Comparison of ENCODE assay signal across 14 mouse cellular contexts in the genomic region with DNA sequence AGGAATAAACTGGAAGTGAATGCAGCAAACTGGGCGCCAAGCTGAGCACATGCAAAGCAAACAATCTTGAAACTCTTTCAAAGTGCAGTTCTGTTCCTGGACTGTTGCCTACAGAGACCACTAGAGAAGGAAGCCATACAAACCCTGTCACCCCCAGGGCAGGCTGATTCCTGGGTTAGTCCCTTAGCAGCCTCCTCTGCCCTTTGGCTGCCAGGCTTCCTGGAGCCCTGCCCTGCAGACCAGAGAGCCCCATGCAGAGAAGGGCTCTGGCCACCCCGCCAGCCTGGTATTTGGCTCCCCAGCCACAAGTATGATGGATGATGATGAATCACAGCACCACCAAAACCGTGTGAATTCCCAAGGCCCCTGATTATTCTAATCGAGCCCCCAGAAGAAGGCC.
DNase-seq lines count a peak whose midpoint lies in the region; ATAC-seq lines count a peak whose summit lies in the region.
"Had no signal": no experiment of that assay in that cellular context is flagged by ENCODE, and none has a peak within 500 bp of the region (broad histone marks: within the 10 kb centered on the region; RNA-seq: fewer than 3 reads in every experiment).

No protein-coding gene starts in this region.

- H3K9me3 ChIP-seq in heart, embryonic 10.5 days: no peaks in the 10 kb centered on the region
- H3K9me3 ChIP-seq in midbrain, embryonic 11.5 days (ENCODE audit: control insufficient read depth, low read length): no peaks in the 10 kb centered on the region
- H3K9me3 ChIP-seq in midbrain, embryonic 14.5 days (ENCODE audit: control insufficient read depth, low read length): no peaks in the 10 kb centered on the region
- no peaks in the 10 kb centered on the region for H3K9me3 ChIP-seq in kidney, embryonic 16.5 days (ENCODE audit: low read length)

- H3K27me3 ChIP-seq in heart, embryonic 10.5 days (ENCODE audit: insufficient read depth, poor library complexity, severe bottlenecking): 0 out of 2 replicates have a peak, but pooled peaks cover 2% of the 10 kb centered on the region
- no peaks in the 10 kb centered on the region for H3K27me3 ChIP-seq in midbrain, embryonic 11.5 days (ENCODE audit: control insufficient read depth, insufficient read depth, low read length)
- H3K27me3 ChIP-seq in midbrain, embryonic 14.5 days (ENCODE audit: control insufficient read depth, insufficient read depth, low read length): no peaks in the 10 kb centered on the region
- no peaks in the 10 kb centered on the region for H3K27me3 ChIP-seq in kidney, embryonic 16.5 days (ENCODE audit: insufficient read depth, low read length)
- H3K27me3 ChIP-seq: CH12.LX had no signal

- H3K9ac ChIP-seq in midbrain, embryonic 11.5 days (ENCODE audit: low read length): no peak overlapping the region
- H3K9ac ChIP-seq in midbrain, embryonic 14.5 days (replicated peaks; ENCODE audit: low read length): no peak overlapping the region
- no peak overlapping the region for H3K9ac ChIP-seq in kidney, embryonic 16.5 days (replicated peaks; ENCODE audit: low read length)
- H3K9ac ChIP-seq: forebrain, postnatal 0 days had no signal

- ATAC-seq in midbrain, embryonic 11.5 days (ENCODE audit: low FRiP score): no peak
- ATAC-seq in midbrain, embryonic 14.5 days (ENCODE audit: low FRiP score, low TSS enrichment): no peak
- ATAC-seq in kidney, embryonic 16.5 days (ENCODE audit: low FRiP score, low TSS enrichment): no peak
- ATAC-seq: forebrain, postnatal 0 days had no signal

- 49% methylated on average over 4 of the region's 4 CpGs for WGBS in heart, embryonic 10.5 days
- 63% methylated on average over 4 of the region's 4 CpGs for WGBS in midbrain, embryonic 11.5 days
- WGBS in midbrain, embryonic 14.5 days: 67% methylated on average over 4 of the region's 4 CpGs
- WGBS in kidney, embryonic 16.5 days: 57% methylated on average over 4 of the region's 4 CpGs

- no peaks in the 10 kb centered on the region for H3K36me3 ChIP-seq in heart, embryonic 10.5 days
- no peaks in the 10 kb centered on the region for H3K36me3 ChIP-seq in midbrain, embryonic 11.5 days (ENCODE audit: control insufficient read depth, insufficient read depth, low read length)
- no peaks in the 10 kb centered on the region for H3K36me3 ChIP-seq in midbrain, embryonic 14.5 days (ENCODE audit: control insufficient read depth, insufficient read depth, low read length)
- no peaks in the 10 kb centered on the region for H3K36me3 ChIP-seq in kidney, embryonic 16.5 days (ENCODE audit: insufficient read depth, low read length)

- H3K27ac ChIP-seq in heart, embryonic 10.5 days: peak overlapping the region; percentile 59; the same call in 1 of the 2 replicates
- H3K27ac ChIP-seq in midbrain, embryonic 11.5 days (ENCODE audit: low read depth, low read length): no peak overlapping the region
- no peak overlapping the region for H3K27ac ChIP-seq in midbrain, embryonic 14.5 days (replicated peaks; ENCODE audit: low read depth, low read length)
- H3K27ac ChIP-seq in kidney, embryonic 16.5 days (ENCODE audit: low read length): no peak overlapping the region

- H3K4me2 ChIP-seq in midbrain, embryonic 11.5 days: no peak overlapping the region
- H3K4me2 ChIP-seq in midbrain, embryonic 14.5 days (ENCODE audit: low read length): no peak overlapping the region
- H3K4me2 ChIP-seq in kidney, embryonic 16.5 days (replicated peaks; ENCODE audit: low read depth, low read length): no peak overlapping the region

- no peak for DNase-seq in heart, embryonic 10.5 days (ENCODE audit: low spot score)
- no peak for DNase-seq in heart, postnatal 14 days
- peak; percentile 51 for DNase-seq in midbrain, embryonic 11.5 days (ENCODE audit: low spot score, missing footprints)
- DNase-seq in midbrain, embryonic 14.5 days: no peak
- DNase-seq in fibroblast of lung, adult 2 months (ENCODE audit: low read depth): peak; percentile 91
- peak; percentile 26 for DNase-seq in lung, postnatal 36 days
- DNase-seq in frontal cortex, adult 2 months (ENCODE audit: extremely low spot score in 1 of 2, low spot score in 1 of 2): no peak
- DNase-seq: cerebellum, postnatal 25 days; forebrain, postnatal 0 days; kidney, adult 8-10 months; layer of hippocampus, adult 9-11 months; right cerebral cortex, postnatal 4 days had no signal

- peaks cover 15% of the 10 kb centered on the region for H3K4me1 ChIP-seq in heart, embryonic 10.5 days
- 0 out of 2 replicates have a peak, but pooled peaks cover 3% of the 10 kb centered on the region for H3K4me1 ChIP-seq in midbrain, embryonic 11.5 days (ENCODE audit: control insufficient read depth, insufficient read depth, low read length)
- H3K4me1 ChIP-seq in midbrain, embryonic 14.5 days (ENCODE audit: control insufficient read depth, insufficient read depth, low read length): no peaks in the 10 kb centered on the region
- H3K4me1 ChIP-seq in kidney, embryonic 16.5 days (ENCODE audit: insufficient read depth, low read length): no peaks in the 10 kb centered on the region

- H3K4me3 ChIP-seq in heart, embryonic 10.5 days: no peak overlapping the region
- no peak overlapping the region for H3K4me3 ChIP-seq in midbrain, embryonic 11.5 days (ENCODE audit: low read depth, low read length)
- H3K4me3 ChIP-seq in midbrain, embryonic 14.5 days (replicated peaks; ENCODE audit: low read depth, low read length): no peak overlapping the region
- H3K4me3 ChIP-seq in kidney, embryonic 16.5 days (ENCODE audit: low read length): no peak overlapping the region

- intact Hi-C loops in heart, postnatal 14 days (cut with DNase I): no loop called here

Comparison
In these comparisons a context has a peak if more than half of its experiments do, and no peak if none do; other contexts are left out.
1. DNase-seq: peak in midbrain, embryonic 11.5 days (single experiment), fibroblast of lung, adult 2 months (single experiment) and lung, postnatal 36 days (single experiment); none in heart, embryonic 10.5 days (single experiment), heart, postnatal 14 days (0 of 2), midbrain, embryonic 14.5 days (single experiment) and frontal cortex, adult 2 months (0 of 2).